Mouse (Mus musculus) stomach, embryonic 14.5 days (tissue): ENCODE results near the gene Ndufa4l2. TPM values are rescaled to one million over a fixed set of nuclear protein-coding genes. Genes with fewer than 3 reads are reported as not detected.

Experiments
- ATAC-seq: fragments of 200-750 bp; cut with Nextera tagmentation; 2 replicates; pipeline ENCODE4 v1.8.0; 2017; ENCODE audit warnings: low read depth, moderate TSS enrichment; ENCODE audit not compliant: insufficient number of reproducible peaks, insufficient read depth, low FRiP score
- H3K27ac ChIP-seq: fragments of 300-500 bp; sonication (generic); 2 replicates; pipeline ENCODE4 v1.5.1; 2014; ENCODE audit warnings: mild to moderate bottlenecking, low read length, moderate library complexity, mixed read lengths
- H3K27me3 ChIP-seq: fragments of 300-500 bp; sonication (generic); 2 replicates; pipeline ENCODE4 v1.6.1; 2014; ENCODE audit warnings: low read length, control low read depth, mixed read lengths; ENCODE audit not compliant: control insufficient read depth, insufficient read depth
- H3K36me3 ChIP-seq: fragments of 300-500 bp; sonication (generic); 2 replicates; pipeline ENCODE4 v1.6.1; 2014; ENCODE audit warnings: mild to moderate bottlenecking, control low read depth, low read length, moderate library complexity, mixed read lengths; ENCODE audit not compliant: control insufficient read depth, insufficient read depth
- H3K4me1 ChIP-seq: fragments of 300-500 bp; sonication (generic); 2 replicates; pipeline ENCODE4 v1.6.1; 2014; ENCODE audit warnings: low read length, control low read depth, mixed read lengths; ENCODE audit not compliant: control insufficient read depth, insufficient read depth
- H3K4me2 ChIP-seq: fragments of 300-500 bp; sonication (generic); replicated peaks from 2 replicates; pipeline ENCODE4 v1.6.1; 2014; ENCODE audit warnings: low read depth, low read length, control low read depth
- H3K4me3 ChIP-seq: fragments of 300-500 bp; sonication (generic); 2 replicates; pipeline ENCODE4 v1.5.1; 2014; ENCODE audit warnings: low read depth, low read length, control low read depth
- H3K9ac ChIP-seq: fragments of 300-500 bp; sonication (generic); replicated peaks from 2 replicates; pipeline ENCODE4 v1.6.1; 2014; ENCODE audit warnings: low read depth, mild to moderate bottlenecking, control low read depth, low read length, moderate library complexity, mixed read lengths
- H3K9me3 ChIP-seq: fragments of 300-500 bp; sonication (generic); 2 replicates; pipeline ENCODE4 v1.6.1; 2016; ENCODE audit warnings: low read depth, low read length, control low read depth; ENCODE audit not compliant: control insufficient read depth
- WGBS: fragments of 180-500 bp; shearing (Covaris S2); extraction: QIAGEN DNeasy Blood & Tissue Kit; methylation state at CpG from one replicate; pipeline ENCODE4 v1.1.7; 2014; 5-methylcytosine and 5-hydroxymethylcytosine counted together
- polyA plus RNA-seq: library from polyadenylated mRNA; unstranded; fragments of >200 nt; fragmentation: Nextera tagmentation; extraction: Ambion mirVana; gene quantifications from 2 replicates; pipeline ENCODE4 v1.2.1, GENCODE M21; 2014

Ndufa4l2 gene
- polyA plus RNA-seq, 1 experiment from 2014 or later, result 81.3 TPM

DNA sequence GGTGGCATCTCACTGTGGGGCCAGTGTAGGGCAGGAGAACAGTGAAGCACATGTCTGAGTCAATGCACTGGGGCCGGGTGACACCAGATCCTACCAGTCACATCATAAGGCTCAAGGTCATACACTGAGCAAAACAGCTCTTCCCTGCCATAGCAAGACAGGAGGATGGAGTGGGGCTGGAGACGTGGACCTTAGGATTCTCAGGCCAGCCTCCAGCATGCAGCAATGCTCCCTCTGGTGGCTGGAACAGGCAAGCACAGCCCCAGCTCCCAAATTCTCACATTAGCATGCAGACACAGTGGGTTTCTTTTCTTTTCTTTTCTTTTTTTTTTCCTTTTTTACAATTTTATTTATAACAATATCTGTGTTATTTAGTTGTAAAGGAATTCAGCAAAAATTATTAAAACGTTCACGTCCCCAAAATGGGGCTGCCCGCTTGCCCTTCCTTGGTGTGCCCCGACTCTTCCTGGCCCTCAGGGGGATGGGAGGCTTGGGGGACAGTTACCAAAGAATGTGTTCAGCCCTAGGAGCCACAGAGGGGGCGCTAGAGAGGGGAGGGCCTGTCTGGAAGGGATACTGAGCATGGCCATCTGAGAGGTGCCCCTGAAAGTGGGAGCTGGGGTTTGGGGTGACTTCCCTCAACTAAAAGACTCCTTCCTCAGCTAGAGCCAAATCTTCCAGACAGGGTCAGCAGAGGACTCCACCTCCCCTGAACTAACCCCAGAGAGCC lies 23.3 kb downstream of the Ndufa4l2 start:
- Histone ChIP-seq H3K9ac (no peak overlapping the region), H3K27me3 (peaks cover 31% of the 10 kb centered on the region), H3K9me3 (no peaks in the 10 kb centered on the region), H3K27ac (no peak overlapping the region), H3K4me1 (peaks cover 11% of the 10 kb centered on the region; the same call in 1 of the 2 replicates), H3K4me2 (no peak overlapping the region), H3K4me3 (no peak overlapping the region), H3K36me3 (peaks cover 45% of the 10 kb centered on the region)
- ATAC-seq, result 0 out of 2 replicates have a peak, but pooled peaks have one; percentile 21
- 30% methylated on average over 7 of the region's 7 CpGs for WGBS

DNA sequence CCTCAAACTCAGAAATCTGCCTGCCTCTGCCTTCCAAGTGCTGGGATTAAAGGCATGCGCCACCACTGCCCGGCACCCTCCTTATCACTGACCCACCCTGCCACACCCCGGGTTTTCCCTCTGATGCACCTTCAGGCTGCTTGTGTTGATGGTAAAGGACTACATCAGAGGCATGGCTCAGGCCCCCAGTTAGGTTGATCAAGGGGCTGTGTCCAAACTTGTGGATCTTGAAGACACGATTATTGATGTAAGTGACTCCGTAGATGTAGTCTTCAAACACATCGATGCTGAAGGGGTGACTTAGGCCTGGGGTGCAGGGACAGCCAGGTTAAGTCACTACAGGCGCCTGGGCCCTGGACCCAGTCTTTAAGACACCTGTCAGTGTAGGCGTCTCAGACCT lies 26.7 kb downstream of the Ndufa4l2 start:
- no peaks in the 10 kb centered on the region for H3K4me1 ChIP-seq
- no peak for ATAC-seq
- no peaks in the 10 kb centered on the region for H3K27me3 ChIP-seq
- H3K36me3 ChIP-seq, result peaks cover 75% of the 10 kb centered on the region
- 95% methylated on average over 8 of the region's 8 CpGs for WGBS
- no peak overlapping the region for H3K9ac ChIP-seq
- no peak overlapping the region for H3K4me3 ChIP-seq
- H3K4me2 ChIP-seq, result no peak overlapping the region
- no peak overlapping the region for H3K27ac ChIP-seq
- H3K9me3 ChIP-seq, result no peaks in the 10 kb centered on the region

DNA sequence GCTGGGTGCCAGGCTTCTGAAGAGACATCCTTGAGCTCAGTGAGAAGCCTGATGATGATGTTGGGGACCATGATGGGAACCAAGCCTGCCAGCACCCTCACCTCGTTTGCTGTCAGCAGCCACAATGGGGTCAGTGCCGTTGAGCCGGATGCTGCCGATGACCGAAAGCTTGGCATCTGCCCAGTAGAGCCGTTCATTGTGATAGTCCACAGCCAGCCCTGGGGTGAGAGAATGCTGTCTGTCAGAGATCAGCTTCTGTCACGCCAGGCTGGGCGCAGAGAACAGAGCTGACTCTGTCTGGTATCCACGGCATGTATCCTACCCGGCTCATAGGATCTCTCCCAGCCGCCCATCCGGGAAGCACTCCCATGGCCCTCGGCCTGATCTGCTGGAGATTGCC lies 27.3 kb downstream of the Ndufa4l2 start:
- no peak overlapping the region for H3K4me3 ChIP-seq
- H3K9ac ChIP-seq, result no peak overlapping the region
- no peaks in the 10 kb centered on the region for H3K9me3 ChIP-seq
- ATAC-seq, result no peak
- no peak overlapping the region for H3K27ac ChIP-seq
- H3K4me2 ChIP-seq, result no peak overlapping the region
- 91% methylated on average over 13 of the region's 13 CpGs for WGBS
- H3K4me1 ChIP-seq, result no peaks in the 10 kb centered on the region
- peaks cover 81% of the 10 kb centered on the region for H3K36me3 ChIP-seq
- H3K27me3 ChIP-seq, result no peaks in the 10 kb centered on the region

DNA sequence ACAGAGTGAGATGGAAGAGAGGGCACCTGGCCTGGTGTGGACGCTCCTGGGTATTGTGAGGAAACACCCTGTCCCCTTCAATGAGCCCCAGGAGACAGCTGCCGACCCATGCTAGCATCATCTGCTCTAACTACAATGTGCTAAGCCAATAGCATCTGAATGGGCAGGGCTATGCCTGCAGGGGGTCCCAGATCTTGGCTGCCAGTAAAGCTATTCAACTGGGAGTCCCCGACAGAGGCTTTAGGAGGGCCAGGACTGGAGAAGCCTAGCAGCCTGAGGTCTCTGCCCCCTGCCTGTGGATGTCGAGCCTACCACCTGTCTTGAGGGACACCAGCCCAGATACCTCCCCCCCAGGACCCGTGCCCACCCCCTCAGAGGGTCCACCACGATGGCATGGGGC lies 28.0 kb downstream of the Ndufa4l2 start:
- peaks cover 86% of the 10 kb centered on the region for H3K36me3 ChIP-seq
- no peaks in the 10 kb centered on the region for H3K9me3 ChIP-seq
- H3K9ac ChIP-seq, result no peak overlapping the region
- 65% methylated on average over 6 of the region's 6 CpGs for WGBS
- ATAC-seq, result no peak
- no peak overlapping the region for H3K4me3 ChIP-seq
- no peak overlapping the region for H3K27ac ChIP-seq
- H3K4me1 ChIP-seq, result no peaks in the 10 kb centered on the region
- no peak overlapping the region for H3K4me2 ChIP-seq
- H3K27me3 ChIP-seq, result no peaks in the 10 kb centered on the region

DNA sequence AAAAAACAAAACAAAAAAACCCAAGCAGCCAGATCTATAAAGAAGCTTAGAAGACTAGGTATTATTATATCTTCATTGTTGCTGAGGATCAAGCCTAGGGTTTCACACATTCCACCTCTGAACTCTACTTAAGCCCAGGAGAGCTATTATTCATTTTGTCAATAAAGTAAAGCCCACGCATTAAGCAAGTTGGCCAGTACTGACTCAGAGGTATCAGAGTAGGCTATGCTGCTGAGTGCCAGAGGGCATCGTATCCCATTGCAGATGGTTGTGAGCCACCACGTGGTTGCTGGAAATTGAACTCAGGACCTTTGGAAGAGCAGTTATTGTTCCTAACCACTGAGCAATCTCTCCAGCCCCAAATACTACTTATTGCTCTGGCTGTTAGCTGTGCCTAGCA lies 29.1 kb downstream of the Ndufa4l2 start:
- H3K4me2 ChIP-seq, result no peak overlapping the region
- no peaks in the 10 kb centered on the region for H3K9me3 ChIP-seq
- H3K4me1 ChIP-seq, result no peaks in the 10 kb centered on the region
- peaks cover 86% of the 10 kb centered on the region for H3K36me3 ChIP-seq
- no peak overlapping the region for H3K27ac ChIP-seq
- no peak for ATAC-seq
- WGBS, result 67% methylated on average over 3 of the region's 3 CpGs
- no peak overlapping the region for H3K9ac ChIP-seq
- no peaks in the 10 kb centered on the region for H3K27me3 ChIP-seq
- H3K4me3 ChIP-seq, result no peak overlapping the region

DNA sequence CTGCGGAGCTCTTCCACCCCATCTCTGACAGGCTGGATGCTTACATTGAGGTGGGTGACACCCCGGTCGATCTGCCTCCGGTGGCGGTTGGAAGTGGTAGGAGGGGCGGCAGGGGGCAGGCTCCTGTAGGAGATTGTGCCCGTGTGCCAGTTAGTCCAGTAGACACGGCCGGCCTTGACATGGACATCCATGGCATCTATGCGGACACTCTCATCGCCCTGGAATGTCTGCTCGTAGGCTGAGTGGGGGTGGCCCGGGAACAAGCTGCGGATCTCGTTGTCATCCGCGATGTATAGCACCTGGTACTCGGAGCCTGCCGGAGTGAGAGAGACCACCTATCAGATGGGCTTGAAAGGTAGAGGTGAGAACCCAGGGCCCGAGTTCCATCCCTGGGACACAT lies 29.6 kb downstream of the Ndufa4l2 start:
- Histone ChIP-seq H3K4me3 (no peak overlapping the region), H3K27ac (no peak overlapping the region), H3K4me2 (no peak overlapping the region), H3K9me3 (no peaks in the 10 kb centered on the region), H3K9ac (no peak overlapping the region), H3K4me1 (no peaks in the 10 kb centered on the region), H3K36me3 (peaks cover 85% of the 10 kb centered on the region), H3K27me3 (no peaks in the 10 kb centered on the region)
- 83% methylated on average over 20 of the region's 20 CpGs for WGBS
- ATAC-seq, result no peak

DNA sequence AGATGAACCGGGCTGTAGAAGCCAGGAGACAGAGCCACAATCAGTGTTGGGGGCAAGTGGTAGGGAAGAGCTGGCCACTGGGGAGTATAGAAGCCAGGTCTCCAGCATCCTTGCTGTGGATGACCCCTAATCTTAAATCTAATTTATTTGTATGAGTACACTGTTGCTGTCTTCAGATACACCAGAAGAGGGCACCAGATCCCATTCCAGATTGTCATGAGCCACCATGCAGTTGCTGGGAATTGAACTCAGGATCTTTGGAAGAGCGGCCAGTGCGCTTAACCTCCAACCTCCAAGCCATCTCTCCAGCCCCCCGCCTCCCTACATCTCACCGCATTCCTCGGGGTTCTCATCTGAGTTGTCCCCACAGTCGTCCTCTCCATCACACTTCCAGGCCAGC lies 31.7 kb downstream of the Ndufa4l2 start:
- Histone ChIP-seq H3K4me1 (no peaks in the 10 kb centered on the region), H3K4me3 (no peak overlapping the region), H3K9me3 (no peaks in the 10 kb centered on the region), H3K9ac (no peak overlapping the region), H3K27me3 (no peaks in the 10 kb centered on the region), H3K27ac (no peak overlapping the region), H3K4me2 (no peak overlapping the region), H3K36me3 (peaks cover 81% of the 10 kb centered on the region)
- 89% methylated on average over 7 of the region's 7 CpGs for WGBS
- ATAC-seq, result no peak

DNA sequence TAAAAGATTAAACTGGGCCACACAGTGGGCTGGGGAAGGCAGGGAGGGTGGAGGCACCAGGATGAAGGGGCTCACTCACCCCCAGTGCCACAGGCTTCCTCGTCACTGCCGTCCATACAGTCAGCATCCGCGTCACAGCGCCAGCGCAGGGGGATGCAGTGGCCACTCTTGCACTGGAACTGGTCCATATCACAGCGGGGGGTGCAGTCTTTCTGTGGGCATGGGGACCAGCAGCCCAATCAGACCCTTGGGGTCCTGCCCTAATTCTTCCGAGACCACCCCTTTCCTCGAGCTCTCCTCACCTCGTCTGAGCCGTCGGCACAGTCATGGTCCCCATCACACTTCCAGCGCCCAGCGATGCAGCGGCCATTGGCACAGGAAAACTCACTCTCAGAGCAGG lies 33.5 kb downstream of the Ndufa4l2 start:
- Histone ChIP-seq H3K4me2 (no peak overlapping the region), H3K27me3 (no peaks in the 10 kb centered on the region), H3K27ac (no peak overlapping the region), H3K4me3 (no peak overlapping the region), H3K9ac (no peak overlapping the region), H3K36me3 (peaks cover 81% of the 10 kb centered on the region), H3K9me3 (no peaks in the 10 kb centered on the region), H3K4me1 (no peaks in the 10 kb centered on the region)
- no peak for ATAC-seq
- WGBS, result 98% methylated on average over 15 of the region's 15 CpGs

DNA sequence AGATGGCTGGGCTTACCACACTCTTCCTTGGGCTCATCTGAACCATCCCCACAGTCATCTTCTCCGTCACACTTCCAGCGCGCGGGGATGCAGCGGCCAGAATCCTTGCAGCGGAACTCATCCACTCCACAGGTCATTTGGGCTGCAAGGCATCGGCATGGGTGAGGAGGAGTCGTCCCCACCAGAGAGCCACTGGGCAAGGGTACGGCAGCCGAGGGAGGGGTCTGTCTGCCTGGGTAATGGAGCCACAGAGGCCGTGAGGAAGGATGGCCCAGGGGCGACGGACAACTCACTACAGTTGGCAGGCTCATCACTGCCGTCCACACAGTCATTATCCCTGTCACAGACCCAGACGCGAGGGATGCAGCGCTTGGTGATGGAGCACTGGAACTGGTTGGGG lies 35.1 kb downstream of the Ndufa4l2 start:
- no peak overlapping the region for H3K27ac ChIP-seq
- H3K9me3 ChIP-seq, result no peaks in the 10 kb centered on the region
- WGBS, result 91% methylated on average over 17 of the region's 17 CpGs
- H3K9ac ChIP-seq, result no peak overlapping the region
- H3K4me2 ChIP-seq, result no peak overlapping the region
- H3K4me3 ChIP-seq, result no peak overlapping the region
- H3K27me3 ChIP-seq, result no peaks in the 10 kb centered on the region
- H3K4me1 ChIP-seq, result no peaks in the 10 kb centered on the region
- H3K36me3 ChIP-seq, result peaks cover 84% of the 10 kb centered on the region
- no peak for ATAC-seq
